Mouse (Mus musculus): ENCODE data around the gene Phospho1. TPM values are rescaled to one million over a fixed set of nuclear protein-coding genes. Genes with fewer than 3 reads are reported as not detected.
A peak's percentile ranks its signal among the peaks of the same experiment; 100 is the strongest.
"Not testable (repeated sequence)": the region's sequence is repeated elsewhere in the genome, so short reads cannot be mapped to it uniquely, and the experiment has no call there.

Gene Phospho1
- polyA plus RNA-seq, 1 experiment from 2014 or later, result not detected

DNA sequence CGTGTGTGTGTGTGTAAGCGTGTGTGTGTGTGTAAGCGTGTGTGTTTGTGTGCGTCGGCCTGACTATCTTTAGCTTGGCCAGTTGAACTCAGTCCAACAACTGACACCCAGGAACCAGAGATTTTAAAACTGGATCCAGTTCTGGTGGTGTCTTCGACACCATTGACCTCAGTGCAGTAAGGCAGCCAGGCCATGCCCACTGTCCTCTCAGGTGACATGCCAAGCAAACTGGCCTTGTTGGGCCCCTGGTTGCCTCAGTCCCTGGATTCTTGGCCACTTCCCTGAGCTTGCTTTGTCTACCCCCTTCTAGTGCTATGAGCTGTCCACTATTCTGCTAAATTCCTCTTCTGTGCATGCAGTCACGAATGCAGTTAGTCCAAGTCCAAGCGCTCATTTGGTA lies 37.1 kb downstream of the Phospho1 start:
- no peak overlapping the region for H3K27ac ChIP-seq
- 0 out of 2 replicates have a peak, but pooled peaks cover 8% of the 10 kb centered on the region for H3K4me1 ChIP-seq (replicated peaks; ENCODE audit: insufficient read depth, low read length)
- no peak overlapping the region for H3K4me2 ChIP-seq (ENCODE audit: low read length)
- H3K9ac ChIP-seq (ENCODE audit: low read depth, low read length), result no peak overlapping the region
- DNase-seq (ENCODE audit: low spot score) (no peak), ATAC-seq (replicated peaks; ENCODE audit: low FRiP score, low read depth) (no peak)
- no peak overlapping the region for H3K4me3 ChIP-seq (replicated peaks; ENCODE audit: low read depth, low read length)
- TF ChIP-seq CTCF (IDR thresholded peaks at IDR 0.05; ENCODE audit: low read depth), result no peak
- no peaks in the 10 kb centered on the region for H3K36me3 ChIP-seq (ENCODE audit: insufficient read depth, low read length)
- no peaks in the 10 kb centered on the region for H3K9me3 ChIP-seq (replicated peaks; ENCODE audit: low read length)
- WGBS, result 94% methylated on average over 8 of the region's 8 CpGs
- no peaks in the 10 kb centered on the region for H3K27me3 ChIP-seq (ENCODE audit: insufficient read depth, low read length)

GRCm38 (mm10) chr11:95869442-95869841 lies 45.1 kb downstream of the Phospho1 start:
- no peak overlapping the region for H3K4me3 ChIP-seq (replicated peaks; ENCODE audit: low read depth, low read length)
- 73% methylated on average over 4 of the region's 4 CpGs for WGBS
- DNase-seq (ENCODE audit: low spot score) (no peak), ATAC-seq (replicated peaks; ENCODE audit: low FRiP score, low read depth) (no peak)
- H3K4me1 ChIP-seq (replicated peaks; ENCODE audit: insufficient read depth, low read length), result no peaks in the 10 kb centered on the region
- H3K9me3 ChIP-seq (replicated peaks; ENCODE audit: low read length), result no peaks in the 10 kb centered on the region
- no peak overlapping the region for H3K9ac ChIP-seq (ENCODE audit: low read depth, low read length)
- H3K27ac ChIP-seq, result no peak overlapping the region
- no peak for TF ChIP-seq CTCF (IDR thresholded peaks at IDR 0.05; ENCODE audit: low read depth)
- 0 out of 2 replicates have a peak, but pooled peaks cover 3% of the 10 kb centered on the region for H3K27me3 ChIP-seq (ENCODE audit: insufficient read depth, low read length)
- H3K4me2 ChIP-seq (ENCODE audit: low read length), result no peak overlapping the region
- no peaks in the 10 kb centered on the region for H3K36me3 ChIP-seq (ENCODE audit: insufficient read depth, low read length)

GRCm38 (mm10) chr11:95869918-95870470 lies 45.7 kb downstream of the Phospho1 start:
- WGBS, result 68% methylated on average over 6 of the region's 6 CpGs
- Histone ChIP-seq H3K4me3 (replicated peaks; ENCODE audit: low read depth, low read length) (no peak overlapping the region), H3K27ac (no peak overlapping the region), H3K9me3 (replicated peaks; ENCODE audit: low read length) (no peaks in the 10 kb centered on the region), H3K9ac (ENCODE audit: low read depth, low read length) (no peak overlapping the region), H3K4me2 (ENCODE audit: low read length) (no peak overlapping the region), H3K4me1 (replicated peaks; ENCODE audit: insufficient read depth, low read length) (no peaks in the 10 kb centered on the region), H3K27me3 (ENCODE audit: insufficient read depth, low read length) (0 out of 2 replicates have a peak, but pooled peaks cover 3% of the 10 kb centered on the region), H3K36me3 (ENCODE audit: insufficient read depth, low read length) (no peaks in the 10 kb centered on the region)
- ATAC-seq (replicated peaks; ENCODE audit: low FRiP score, low read depth) (no peak), DNase-seq (ENCODE audit: low spot score) (no peak)
- no peak for TF ChIP-seq CTCF (IDR thresholded peaks at IDR 0.05; ENCODE audit: low read depth)

DNA sequence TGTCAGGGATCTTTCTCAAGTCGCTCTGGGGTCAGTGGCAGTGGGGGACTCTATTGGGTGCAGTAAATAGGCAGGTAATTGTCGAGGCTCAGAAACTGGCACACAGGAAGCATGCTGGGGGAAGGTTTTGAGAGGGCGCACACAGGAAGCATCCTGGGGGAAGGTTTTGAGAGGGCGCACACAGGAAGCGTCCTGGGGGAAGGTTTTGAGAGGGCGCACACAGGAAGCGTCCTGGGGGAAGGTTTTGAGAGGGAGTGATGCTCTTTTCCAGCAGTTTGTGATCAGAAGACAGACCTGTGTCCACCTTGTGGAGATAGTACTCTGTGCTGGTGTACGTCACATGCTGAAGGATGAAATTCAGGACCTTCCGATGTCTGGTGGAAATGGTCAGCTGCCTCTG lies 51.5 kb downstream of the Phospho1 start:
- WGBS, result 30% methylated on average over 9 of the region's 9 CpGs
- H3K4me1 ChIP-seq (replicated peaks; ENCODE audit: insufficient read depth, low read length), result no peaks in the 10 kb centered on the region
- no peak overlapping the region for H3K4me3 ChIP-seq (replicated peaks; ENCODE audit: low read depth, low read length)
- no peak overlapping the region for H3K27ac ChIP-seq
- no peak; the same call in 1 of the 2 replicates for ATAC-seq (replicated peaks; ENCODE audit: low FRiP score, low read depth)
- no peaks in the 10 kb centered on the region for H3K27me3 ChIP-seq (ENCODE audit: insufficient read depth, low read length)
- no peak for TF ChIP-seq CTCF (IDR thresholded peaks at IDR 0.05; ENCODE audit: low read depth)
- H3K36me3 ChIP-seq (ENCODE audit: insufficient read depth, low read length), result no peaks in the 10 kb centered on the region
- H3K9me3 ChIP-seq (replicated peaks; ENCODE audit: low read length), result no peaks in the 10 kb centered on the region
- no peak overlapping the region for H3K9ac ChIP-seq (ENCODE audit: low read depth, low read length)
- no peak overlapping the region; the same call in 1 of the 2 replicates for H3K4me2 ChIP-seq (ENCODE audit: low read length)
- no peak for DNase-seq (ENCODE audit: low spot score)

GRCm38 (mm10) chr11:95876296-95876695 lies 52.0 kb downstream of the Phospho1 start:
- H3K9ac ChIP-seq (ENCODE audit: low read depth, low read length), result no peak overlapping the region
- WGBS, result 17% methylated on average over 7 of the region's 7 CpGs
- TF ChIP-seq CTCF (IDR thresholded peaks at IDR 0.05; ENCODE audit: low read depth), result peak; percentile 99
- no peaks in the 10 kb centered on the region for H3K27me3 ChIP-seq (ENCODE audit: insufficient read depth, low read length)
- H3K27ac ChIP-seq, result no peak overlapping the region
- no peak overlapping the region; the same call in 1 of the 2 replicates for H3K4me2 ChIP-seq (ENCODE audit: low read length)
- no peaks in the 10 kb centered on the region for H3K9me3 ChIP-seq (replicated peaks; ENCODE audit: low read length)
- no peak for ATAC-seq (replicated peaks; ENCODE audit: low FRiP score, low read depth)
- no peak overlapping the region for H3K4me3 ChIP-seq (replicated peaks; ENCODE audit: low read depth, low read length)
- DNase-seq (ENCODE audit: low spot score), result peak; percentile 85
- no peaks in the 10 kb centered on the region for H3K4me1 ChIP-seq (replicated peaks; ENCODE audit: insufficient read depth, low read length)
- H3K36me3 ChIP-seq (ENCODE audit: insufficient read depth, low read length), result no peaks in the 10 kb centered on the region

GRCm38 (mm10) chr11:95879861-95880260 lies 55.6 kb downstream of the Phospho1 start:
- not testable (repeated sequence) for DNase-seq (ENCODE audit: low spot score); H3K27me3 ChIP-seq (ENCODE audit: insufficient read depth, low read length); H3K4me3 ChIP-seq (replicated peaks; ENCODE audit: low read depth, low read length); H3K4me2 ChIP-seq (ENCODE audit: low read length); H3K4me1 ChIP-seq (replicated peaks; ENCODE audit: insufficient read depth, low read length); ATAC-seq (replicated peaks; ENCODE audit: low FRiP score, low read depth); H3K27ac ChIP-seq; H3K9me3 ChIP-seq (replicated peaks; ENCODE audit: low read length); H3K36me3 ChIP-seq (ENCODE audit: insufficient read depth, low read length); H3K9ac ChIP-seq (ENCODE audit: low read depth, low read length)
- WGBS, result 59% methylated on average over 2 of the region's 2 CpGs

Other genes with a start within 250 kb of the Phospho1 start
- gene Ngfr, start 236.8 kb upstream of the Phospho1 start, polyA plus RNA-seq (2015; fragmentation: Nextera tagmentation; extraction: Ambion mirVana), result 6.2 and 7.6 TPM in 2 replicates
- 318 and 344 TPM in 2 replicates for gene Phb, start 157.5 kb upstream of the Phospho1 start, polyA plus RNA-seq (2015; fragmentation: Nextera tagmentation; extraction: Ambion mirVana)
- 14.8 and 17.1 TPM in 2 replicates for gene Zfp652, start 111.8 kb upstream of the Phospho1 start, polyA plus RNA-seq (2015; fragmentation: Nextera tagmentation; extraction: Ambion mirVana)
- 0.22 and 0.42 TPM in 2 replicates for gene B130006D01Rik, start 100.9 kb upstream of the Phospho1 start, polyA plus RNA-seq (2015; fragmentation: Nextera tagmentation; extraction: Ambion mirVana)
- gene Gngt2, start 12.7 kb downstream of the Phospho1 start, polyA plus RNA-seq (2015; fragmentation: Nextera tagmentation; extraction: Ambion mirVana), result 32.6 and 32.9 TPM in 2 replicates
- gene Abi3, start 18.0 kb downstream of the Phospho1 start, polyA plus RNA-seq (2015; fragmentation: Nextera tagmentation; extraction: Ambion mirVana), result 10.5 and 13.1 TPM in 2 replicates
- gene B4galnt2, start 90.4 kb downstream of the Phospho1 start, polyA plus RNA-seq (2015; fragmentation: Nextera tagmentation; extraction: Ambion mirVana), result 1.1 and 1.6 TPM in 2 replicates
- 14.9 and 20.5 TPM in 2 replicates for gene Igf2bp1, start 181.4 kb downstream of the Phospho1 start, polyA plus RNA-seq (2015; fragmentation: Nextera tagmentation; extraction: Ambion mirVana)
- gene Gip, start 200.0 kb downstream of the Phospho1 start, polyA plus RNA-seq (2015; fragmentation: Nextera tagmentation; extraction: Ambion mirVana), result not detected in 2 replicates
- 85.8 and 90.6 TPM in 2 replicates for gene Snf8, start 210.4 kb downstream of the Phospho1 start, polyA plus RNA-seq (2015; fragmentation: Nextera tagmentation; extraction: Ambion mirVana)
- 31.7 and 33.2 TPM in 2 replicates for gene Ube2z, start 240.9 kb downstream of the Phospho1 start, polyA plus RNA-seq (2015; fragmentation: Nextera tagmentation; extraction: Ambion mirVana)